Mouse (Mus musculus) MN1 (cell line): ENCODE measurements around the gene Rnf150.

Source experiments
- DNase-seq: peaks from one replicate; pipeline ENCODE4 v3.0.0-alpha.2; 2016; ENCODE audit warnings: low spot score

Rnf150 gene

DNA sequence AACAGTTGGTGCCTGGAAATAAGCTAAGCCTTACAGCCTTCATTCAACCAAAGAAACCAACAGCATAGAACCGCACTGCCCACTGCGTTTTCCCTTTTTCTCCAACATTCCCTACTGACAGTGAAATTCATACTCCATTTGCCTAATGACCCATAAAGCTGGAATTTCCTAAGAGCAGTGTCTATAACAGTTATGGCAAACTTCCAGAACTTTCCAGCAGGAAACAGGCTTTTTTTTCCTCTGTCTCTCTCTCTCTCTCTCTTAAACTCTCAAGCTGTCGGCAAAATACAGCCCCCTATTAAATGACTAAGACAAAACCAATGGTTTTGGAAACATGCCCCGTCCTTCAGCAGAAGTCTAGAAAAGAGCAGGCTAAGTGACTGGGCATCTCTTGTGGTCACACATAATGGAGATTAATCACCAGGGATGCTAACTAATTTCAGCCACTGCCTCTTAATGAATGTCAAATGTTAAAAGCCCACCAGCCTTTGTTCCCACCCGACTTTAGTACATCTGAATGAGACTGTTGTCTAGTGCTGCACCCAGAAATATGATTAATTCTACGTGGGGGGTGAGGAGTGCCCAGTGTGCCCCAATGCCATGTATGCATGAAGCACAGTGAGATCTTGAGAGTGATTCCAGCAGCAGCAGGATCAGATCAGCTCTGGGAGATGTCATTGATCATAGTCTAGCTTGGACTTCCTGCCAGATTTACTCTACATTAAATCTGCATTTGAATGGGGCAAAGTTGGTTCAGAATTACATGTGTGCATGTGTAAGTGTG is 80.3 kb downstream of the Rnf150 start:
- DNase-seq: peak; percentile 73

GRCm38 (mm10) chr8:82945867-82946266 is 82.7 kb downstream of the Rnf150 start:
- DNase-seq: no peak

DNA sequence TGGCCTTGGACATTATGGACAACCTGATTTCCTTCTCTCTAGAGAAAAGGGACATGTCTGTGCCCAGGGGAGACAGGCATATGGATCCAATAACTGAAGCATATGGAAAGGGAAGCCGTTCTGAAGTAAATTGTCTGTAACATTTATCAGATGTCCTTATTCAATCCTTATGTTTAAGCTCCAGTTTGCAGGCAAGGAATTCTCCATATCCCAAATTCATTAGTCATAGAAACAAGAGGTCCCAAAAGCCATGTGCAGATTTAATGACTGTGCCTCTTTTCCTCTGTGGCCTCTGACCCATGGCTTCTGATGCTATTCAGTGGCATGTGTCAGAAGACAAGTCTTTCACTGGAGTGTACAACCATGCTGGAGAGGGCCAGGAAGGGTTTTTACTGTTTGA is 83.5 kb downstream of the Rnf150 start:
- no peak for DNase-seq

DNA sequence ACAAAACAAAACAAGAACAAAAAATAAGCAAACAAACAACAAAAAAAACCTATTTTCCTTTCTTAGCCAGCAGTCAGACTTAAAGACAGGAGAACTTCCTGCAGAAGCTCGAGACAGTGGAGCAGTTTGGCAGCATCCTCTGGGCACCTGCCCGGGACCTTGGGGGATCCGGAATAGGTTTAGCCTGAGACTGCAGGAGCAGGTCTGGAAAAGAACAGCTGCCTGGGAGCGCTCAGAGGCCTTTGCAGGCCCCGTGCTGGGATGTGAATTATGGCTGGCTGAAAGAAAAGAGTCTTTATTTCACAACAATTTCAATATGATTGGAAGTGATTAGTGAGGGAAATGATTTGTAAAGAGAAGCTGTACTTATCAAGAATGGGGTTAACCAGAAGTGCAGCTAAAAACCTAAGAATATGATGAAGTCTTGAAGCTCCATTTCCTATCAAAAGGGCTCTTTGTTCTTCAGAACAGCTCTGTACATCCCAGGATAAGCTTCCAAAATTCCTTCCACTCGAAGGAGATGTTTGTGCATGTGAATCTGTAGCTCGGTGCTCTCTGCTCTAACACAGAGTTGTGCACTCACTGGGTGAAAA is 92.1 kb downstream of the Rnf150 start:
- no peak for DNase-seq

GRCm38 (mm10) chr8:82959491-82959890 is 96.3 kb downstream of the Rnf150 start:
- no peak for DNase-seq

DNA sequence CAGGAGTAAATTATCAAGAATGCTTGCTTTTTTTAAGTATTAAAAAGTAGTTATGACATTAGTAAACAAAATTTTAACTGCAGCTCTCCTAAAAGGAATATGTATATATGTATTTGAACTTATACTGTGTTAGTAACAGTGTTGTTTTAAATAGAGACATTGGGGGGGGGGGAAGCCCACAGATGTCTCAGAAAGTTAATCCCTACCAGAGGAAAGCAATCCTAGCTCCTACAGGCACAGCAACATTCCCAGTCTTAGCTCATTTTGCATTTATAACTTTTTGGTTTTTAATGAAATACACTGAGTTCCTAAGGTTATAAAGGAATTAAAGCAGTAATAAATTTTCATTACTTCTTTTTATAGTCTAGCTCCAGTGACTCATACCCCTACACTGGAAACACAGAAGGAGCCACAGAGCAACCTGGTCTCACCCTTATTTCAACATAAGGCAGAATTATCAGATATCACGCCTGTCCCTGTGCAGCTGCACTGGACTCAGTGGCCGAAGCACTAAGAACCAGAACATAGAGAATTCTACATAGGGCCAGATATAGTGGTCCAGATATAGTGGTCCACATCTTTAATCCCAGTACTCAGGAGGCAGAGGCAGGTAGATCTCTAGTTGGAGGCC is 96.9 kb downstream of the Rnf150 start:
- DNase-seq: no peak

- DNase-seq: no peak
Measured at GRCm38 (mm10) chr8:82964537-82964936, 101.4 kb downstream of the Rnf150 start.

DNA sequence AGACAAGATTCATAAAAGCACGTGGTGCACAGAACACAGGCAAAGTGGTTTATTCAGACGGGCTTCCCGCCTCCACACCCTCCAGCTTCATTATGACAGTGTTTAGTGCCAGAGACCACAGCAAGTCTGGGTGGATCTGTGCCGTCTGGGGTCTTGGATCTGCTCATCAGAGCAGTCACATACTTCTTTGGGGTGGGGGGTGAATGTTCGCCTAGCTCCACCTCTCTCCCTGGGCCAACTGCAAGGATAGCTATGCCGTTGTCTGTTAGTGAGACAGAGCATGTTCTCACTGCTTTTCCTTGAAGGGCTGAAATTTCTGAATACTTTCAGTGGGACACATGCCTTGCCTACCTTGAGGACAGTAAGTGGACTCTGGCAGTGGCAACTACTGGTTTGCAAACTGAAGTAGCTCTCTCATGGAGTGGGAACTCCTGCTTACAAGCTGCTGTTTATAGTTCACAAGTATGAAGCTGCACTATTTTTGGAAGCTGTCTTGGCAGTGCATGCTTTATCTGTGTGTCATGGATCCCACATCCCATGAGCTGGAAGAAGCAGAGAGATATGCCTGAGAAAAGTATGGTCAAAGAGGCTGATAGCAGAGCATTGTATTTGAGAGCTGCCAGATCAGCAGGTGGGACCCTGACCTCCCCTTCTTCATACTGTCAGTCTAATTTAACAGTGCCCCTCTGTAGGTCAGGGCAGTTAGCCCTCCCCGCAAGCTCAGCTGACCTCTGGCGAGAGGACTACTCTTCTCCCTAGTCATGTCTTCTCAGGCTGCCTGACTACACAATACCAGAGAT is 104.9 kb downstream of the Rnf150 start:
- DNase-seq: no peak

- peak; percentile 25 for DNase-seq
Measured at GRCm38 (mm10) chr8:82969967-82970366, 106.8 kb downstream of the Rnf150 start.

DNA sequence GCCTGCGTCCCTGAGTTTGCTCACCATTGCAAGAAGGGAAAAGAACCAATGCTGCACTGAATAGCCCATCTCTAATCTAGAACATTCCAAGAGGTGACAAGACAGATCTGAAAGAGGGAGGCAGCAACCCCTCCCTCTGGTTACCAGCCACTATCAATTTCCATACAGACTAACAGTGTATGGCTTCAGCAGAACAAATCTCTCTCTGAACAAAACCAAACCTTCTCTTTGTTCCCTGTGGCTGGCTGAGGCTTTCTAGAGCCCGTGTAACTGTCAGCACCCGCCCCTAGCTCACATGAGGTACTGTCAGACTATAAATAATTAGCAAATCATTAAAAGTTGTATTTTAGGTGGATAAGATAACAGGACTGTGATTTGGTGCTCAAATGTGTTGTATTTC is 109.7 kb downstream of the Rnf150 start:
- DNase-seq: no peak

GRCm38 (mm10) chr8:82973331-82973730 is 110.2 kb downstream of the Rnf150 start:
- no peak for DNase-seq

DNA sequence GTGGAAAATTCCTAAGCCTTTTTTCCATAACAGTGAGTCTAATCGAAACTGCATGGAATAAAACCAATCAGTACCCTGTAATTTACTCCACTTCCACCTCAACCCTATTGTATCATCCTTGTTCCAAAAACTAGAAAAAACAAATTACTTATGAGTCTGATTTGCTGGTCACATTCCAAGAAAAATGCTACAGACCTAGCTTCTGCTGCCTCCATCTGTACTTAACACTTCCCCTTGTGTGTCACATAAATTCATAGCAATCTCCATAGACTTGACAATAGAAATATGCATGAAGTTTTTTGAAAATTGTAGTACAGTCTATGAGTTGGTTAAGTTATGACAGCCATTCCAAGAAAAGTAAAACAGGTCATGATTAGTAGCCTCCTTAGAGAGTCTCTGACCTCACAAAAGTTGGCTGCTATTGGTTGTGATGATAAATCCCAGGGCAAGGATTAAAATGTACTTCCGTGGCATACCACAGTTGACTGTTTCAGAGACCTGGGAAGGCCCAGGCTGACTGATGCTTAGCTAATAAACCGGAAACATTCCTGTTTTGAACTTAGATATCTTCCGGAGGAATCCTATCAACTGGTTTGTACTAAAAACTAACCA is 118.2 kb downstream of the Rnf150 start:
- no peak for DNase-seq

GRCm38 (mm10) chr8:82982873-82983272 is 119.7 kb downstream of the Rnf150 start:
- DNase-seq: no peak

- no peak for DNase-seq
Measured at GRCm38 (mm10) chr8:82983301-82983700, 120.1 kb downstream of the Rnf150 start.

DNA sequence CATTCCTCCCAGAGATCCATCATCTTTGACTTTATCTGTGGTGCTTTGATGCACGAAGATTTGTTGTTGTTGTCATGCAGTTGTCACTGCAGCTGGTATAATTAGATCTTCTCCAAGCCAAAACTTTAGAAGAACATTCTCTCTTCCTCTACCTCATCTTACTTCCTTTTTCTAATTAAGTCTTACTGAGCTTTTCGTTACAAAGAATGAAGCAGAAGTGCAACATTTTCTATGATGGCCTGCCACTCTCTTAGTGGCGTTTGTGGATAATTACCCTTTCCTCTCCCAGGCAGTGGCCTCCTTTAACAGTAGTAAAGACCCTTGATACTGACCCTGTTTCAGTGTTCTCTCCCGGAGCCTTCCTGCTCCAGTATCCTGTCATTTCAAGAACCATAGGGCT is 128.9 kb downstream of the Rnf150 start:
- DNase-seq: no peak

DNA sequence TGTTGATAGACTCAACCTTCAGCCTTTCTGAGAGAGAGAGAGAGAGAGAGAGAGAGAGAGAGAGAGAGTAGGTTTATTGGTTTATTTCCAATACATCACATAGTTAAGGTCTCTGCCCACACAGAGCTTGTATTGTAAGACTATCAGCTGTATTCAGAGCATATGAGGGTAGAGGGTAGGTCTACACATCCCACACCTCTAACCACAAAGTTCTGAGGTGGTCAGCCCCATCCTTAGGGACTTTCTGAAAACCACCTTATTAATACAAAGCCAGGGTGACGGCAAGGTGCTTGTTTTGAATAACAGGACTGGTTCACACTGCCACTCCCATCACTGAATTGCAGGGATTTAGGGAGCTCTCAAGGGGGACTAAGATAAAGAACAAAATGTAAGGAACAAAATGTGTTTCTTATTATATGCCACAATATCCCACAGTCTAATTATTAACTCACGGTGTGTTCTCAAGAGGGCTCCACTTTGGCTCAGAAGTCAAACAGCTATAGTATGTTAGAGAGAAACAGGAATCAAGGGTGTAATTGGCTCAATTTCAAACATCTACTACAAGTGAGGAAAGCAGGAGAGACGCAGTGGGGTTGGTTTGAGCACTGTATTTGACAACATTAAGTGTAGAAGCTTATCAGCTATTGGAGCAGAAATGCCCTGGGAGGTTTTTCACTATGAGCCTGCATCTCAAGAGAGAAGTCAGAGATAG is 132.7 kb downstream of the Rnf150 start:
- DNase-seq: no peak

DNA sequence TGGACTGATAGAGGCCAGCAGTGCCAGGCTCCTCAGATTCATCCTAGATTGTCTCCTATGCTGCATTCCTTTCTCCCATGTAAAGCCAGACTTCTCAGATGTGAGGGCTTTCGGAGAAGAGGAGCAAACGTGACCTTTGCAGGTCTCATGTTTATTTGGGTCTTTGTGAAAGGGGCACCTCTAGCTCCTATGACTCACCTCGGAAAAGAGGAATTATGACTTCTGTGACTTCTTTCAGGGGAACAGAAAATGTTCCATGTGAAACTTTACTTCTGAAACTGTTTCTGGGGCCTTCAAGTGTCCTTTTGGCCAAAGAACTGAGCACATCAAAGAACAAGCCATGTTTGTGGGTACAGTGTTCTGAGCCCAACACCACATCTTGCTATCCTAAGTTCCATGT is 133.7 kb downstream of the Rnf150 start:
- no peak for DNase-seq

DNA sequence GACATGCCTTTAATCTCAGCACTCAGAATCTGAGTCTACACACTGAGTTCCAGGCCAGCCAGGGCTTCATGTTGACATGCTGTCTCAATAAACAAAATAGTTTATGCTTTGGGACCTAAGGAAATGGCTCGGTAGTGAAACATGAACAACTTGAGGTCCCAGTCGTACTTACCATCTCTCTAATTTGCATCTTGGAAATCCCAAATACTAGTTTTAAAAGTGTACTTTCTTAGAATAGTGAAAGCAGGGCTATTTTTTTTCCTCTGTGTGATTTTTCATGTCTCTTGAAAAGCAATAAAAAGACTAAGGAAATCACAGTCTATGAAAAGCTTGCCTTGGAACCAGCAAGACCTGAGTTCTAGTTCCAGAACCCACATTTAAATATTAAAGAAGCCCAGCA is 135.6 kb downstream of the Rnf150 start:
- DNase-seq: no peak

- DNase-seq: no peak
Measured at GRCm38 (mm10) chr8:83003187-83003586, 140.0 kb downstream of the Rnf150 start.

DNA sequence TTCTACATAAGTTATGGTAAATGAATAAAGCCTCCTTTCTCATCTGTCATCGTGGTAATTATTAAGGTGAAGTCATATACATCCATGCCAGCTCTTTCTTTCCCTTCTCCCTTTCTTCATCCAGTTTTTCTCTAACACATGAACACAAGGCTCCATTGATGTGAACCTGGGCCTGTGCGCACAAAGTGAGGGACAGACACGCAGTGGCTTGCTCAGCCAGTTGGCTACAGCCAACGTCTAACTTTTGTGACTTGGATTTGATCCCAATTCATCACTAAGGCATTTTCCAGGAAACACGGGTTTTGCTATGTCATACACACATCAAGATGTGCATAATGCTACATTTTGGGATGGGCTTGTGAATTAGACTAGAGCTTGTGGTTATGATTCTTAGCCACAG is 146.3 kb downstream of the Rnf150 start:
- no peak for DNase-seq

- DNase-seq: no peak
Measured at GRCm38 (mm10) chr8:83011286-83011685, 148.1 kb downstream of the Rnf150 start.

- DNase-seq: no peak
Measured at GRCm38 (mm10) chr8:83011758-83012157, 148.6 kb downstream of the Rnf150 start.
